Mouse (Mus musculus) spleen, adult 2 months (tissue): ENCODE data around the gene Tnn.

ENCODE experiments used
- CTCF ChIP-seq: fragments of 200-500 bp; IDR thresholded peaks from 2 replicates; pipeline ENCODE4 v1.5.1; 2011; ENCODE audit warnings: mild to moderate bottlenecking, inconsistent platforms; ENCODE audit not compliant: insufficient read depth, insufficient read length, insufficient replicate concordance; ENCODE audit errors: extremely low read depth
- POLR2A ChIP-seq: fragments of 200-500 bp; IDR thresholded peaks from 2 replicates; pipeline ENCODE4 v1.6.1; 2011; ENCODE audit warnings: low read depth, low read length, inconsistent platforms

DNA sequence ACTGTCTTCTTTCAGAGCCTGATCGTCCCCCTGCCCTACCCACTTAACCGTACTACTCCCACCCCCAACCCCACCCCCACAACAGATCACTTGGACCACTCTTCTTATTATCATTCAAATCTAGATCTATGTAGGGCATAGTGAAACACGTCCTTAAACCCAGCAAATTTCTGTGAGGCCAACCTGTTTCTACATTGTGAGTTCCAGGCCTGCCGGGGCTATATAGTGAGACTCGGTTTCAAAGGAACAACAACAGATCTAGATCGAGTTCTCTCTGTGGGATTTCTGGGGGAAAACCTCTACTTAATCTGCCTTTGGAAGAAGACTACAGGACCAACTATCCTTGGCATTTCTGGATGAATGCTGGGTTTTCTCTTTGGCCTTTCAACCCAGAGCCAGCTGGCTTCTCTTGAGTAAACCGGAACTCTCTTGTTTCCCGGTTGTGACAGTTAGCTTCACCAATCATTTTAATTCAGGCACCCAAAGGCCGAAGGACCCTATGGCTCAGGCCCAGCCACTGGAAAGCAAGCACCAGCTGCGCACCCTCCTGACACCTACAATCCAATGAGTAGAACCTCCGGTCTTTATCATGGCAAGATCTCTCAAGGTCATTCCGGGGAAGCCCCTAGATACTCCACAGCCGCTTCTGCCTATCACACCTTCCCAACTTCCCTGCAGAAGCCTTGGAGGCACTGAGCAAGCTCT, 110.0 kb downstream of the Tnn start:
- TF ChIP-seq POLR2A: no peak
- no peak for TF ChIP-seq CTCF
